Mouse (Mus musculus) lung, embryonic 15.5 days (tissue): ENCODE data around the gene Fnip2. TPM values are rescaled to one million over a fixed set of nuclear protein-coding genes. Genes with fewer than 3 reads are reported as not detected.

ENCODE experiments used
- ATAC-seq: fragments of 200-750 bp; cut with Nextera tagmentation; 2 replicates; pipeline ENCODE4 v1.8.0; 2017; ENCODE audit warnings: moderate number of reproducible peaks, borderline replicate concordance; ENCODE audit not compliant: low FRiP score, low TSS enrichment; ENCODE audit errors: extremely low read depth
- H3K27ac ChIP-seq: fragments of 300-500 bp; sonication (generic); 2 replicates; pipeline ENCODE4 v1.5.1; 2015; ENCODE audit warnings: moderate library complexity, mild to moderate bottlenecking, inconsistent platforms
- H3K27me3 ChIP-seq: fragments of 300-500 bp; sonication (generic); 2 replicates; pipeline ENCODE4 v1.6.1; 2015; ENCODE audit warnings: inconsistent platforms
- H3K36me3 ChIP-seq: fragments of 300-500 bp; sonication (generic); 2 replicates; pipeline ENCODE4 v1.6.1; 2015; ENCODE audit warnings: inconsistent platforms
- H3K4me1 ChIP-seq: fragments of 300-500 bp; sonication (generic); 2 replicates; pipeline ENCODE4 v1.6.1; 2015; ENCODE audit warnings: inconsistent platforms
- H3K4me2 ChIP-seq: fragments of 300-500 bp; sonication (generic); 2 replicates; pipeline ENCODE4 v1.6.1; 2015; ENCODE audit warnings: inconsistent platforms, mild to moderate bottlenecking, moderate library complexity
- H3K4me3 ChIP-seq: fragments of 300-500 bp; sonication (generic); 2 replicates; pipeline ENCODE4 v1.5.1; 2015; ENCODE audit warnings: mild to moderate bottlenecking, inconsistent platforms
- H3K9ac ChIP-seq: fragments of 300-500 bp; sonication (generic); 2 replicates; pipeline ENCODE4 v1.6.1; 2015; ENCODE audit warnings: inconsistent platforms
- H3K9me3 ChIP-seq: fragments of 300-500 bp; sonication (generic); 2 replicates; pipeline ENCODE4 v1.6.1; 2016; ENCODE audit warnings: inconsistent platforms
- WGBS: fragments of 180-500 bp; shearing (Covaris S2); methylation state at CpG from one replicate; pipeline ENCODE4 v1.1.7; 2015; 5-methylcytosine and 5-hydroxymethylcytosine counted together
- polyA plus RNA-seq: library from polyadenylated mRNA; unstranded; fragments of >200 nt; fragmentation: Nextera tagmentation; extraction: Ambion mirVana; gene quantifications from 2 replicates; pipeline ENCODE4 v1.2.1, GENCODE M21; 2015

Fnip2 gene
- polyA plus RNA-seq, 1 experiment from 2014 or later: 4.4 TPM

GRCm38 (mm10) chr3:79518761-79519527 lies 48.7 kb downstream of the Fnip2 start:
- no peaks in the 10 kb centered on the region for H3K36me3 ChIP-seq
- H3K4me1 ChIP-seq: peaks cover 33% of the 10 kb centered on the region; the same call in 1 of the 2 replicates
- H3K9me3 ChIP-seq: no peaks in the 10 kb centered on the region
- no peak overlapping the region for H3K9ac ChIP-seq
- H3K27ac ChIP-seq: peak overlapping the region; percentile 33; the same call in 1 of the 2 replicates
- 24% methylated on average over 13 of the region's 13 CpGs for WGBS
- H3K4me2 ChIP-seq: peak overlapping the region; percentile 33; the same call in 1 of the 2 replicates
- H3K27me3 ChIP-seq: no peaks in the 10 kb centered on the region
- H3K4me3 ChIP-seq: no peak overlapping the region
- peak; percentile 72; the same call in 1 of the 2 replicates for ATAC-seq

- no peaks in the 10 kb centered on the region for H3K9me3 ChIP-seq
- H3K36me3 ChIP-seq: no peaks in the 10 kb centered on the region
- no peak overlapping the region for H3K4me2 ChIP-seq
- 67% methylated on average over 17 of the region's 17 CpGs for WGBS
- H3K4me1 ChIP-seq: peaks cover 24% of the 10 kb centered on the region; the same call in 1 of the 2 replicates
- no peaks in the 10 kb centered on the region for H3K27me3 ChIP-seq
- H3K4me3 ChIP-seq: no peak overlapping the region
- no peak for ATAC-seq
- H3K27ac ChIP-seq: no peak overlapping the region
- no peak overlapping the region for H3K9ac ChIP-seq
Measured at GRCm38 (mm10) chr3:79517884-79518591, 49.6 kb downstream of the Fnip2 start.

GRCm38 (mm10) chr3:79516958-79517357 lies 50.6 kb downstream of the Fnip2 start:
- no peak overlapping the region for H3K4me3 ChIP-seq
- no peak for ATAC-seq
- H3K36me3 ChIP-seq: no peaks in the 10 kb centered on the region
- H3K27me3 ChIP-seq: no peaks in the 10 kb centered on the region
- peaks cover 23% of the 10 kb centered on the region; the same call in 1 of the 2 replicates for H3K4me1 ChIP-seq
- H3K27ac ChIP-seq: no peak overlapping the region
- no peaks in the 10 kb centered on the region for H3K9me3 ChIP-seq
- WGBS: 86% methylated on average over 4 of the region's 4 CpGs
- no peak overlapping the region for H3K4me2 ChIP-seq
- H3K9ac ChIP-seq: no peak overlapping the region

- Histone ChIP-seq H3K9me3 (no peaks in the 10 kb centered on the region), H3K36me3 (no peaks in the 10 kb centered on the region), H3K9ac (no peak overlapping the region), H3K4me1 (peaks cover 23% of the 10 kb centered on the region; the same call in 1 of the 2 replicates), H3K4me2 (no peak overlapping the region), H3K27me3 (no peaks in the 10 kb centered on the region), H3K27ac (no peak overlapping the region), H3K4me3 (no peak overlapping the region)
- no peak for ATAC-seq
- WGBS: 68% methylated on average over 14 of the region's 14 CpGs
Measured at GRCm38 (mm10) chr3:79516099-79516920, 51.3 kb downstream of the Fnip2 start.

GRCm38 (mm10) chr3:79514304-79514703 lies 53.3 kb downstream of the Fnip2 start:
- Histone ChIP-seq H3K36me3 (no peaks in the 10 kb centered on the region), H3K27ac (no peak overlapping the region), H3K4me2 (no peak overlapping the region), H3K4me3 (no peak overlapping the region), H3K4me1 (peaks cover 13% of the 10 kb centered on the region; the same call in 1 of the 2 replicates), H3K27me3 (no peaks in the 10 kb centered on the region), H3K9ac (no peak overlapping the region), H3K9me3 (no peaks in the 10 kb centered on the region)
- ATAC-seq: no peak
- WGBS: 92% methylated on average over 2 of the region's 2 CpGs

- Histone ChIP-seq H3K9me3 (no peaks in the 10 kb centered on the region), H3K27ac (no peak overlapping the region), H3K4me3 (no peak overlapping the region), H3K4me2 (no peak overlapping the region), H3K4me1 (no peaks in the 10 kb centered on the region), H3K36me3 (peaks cover 9% of the 10 kb centered on the region; the same call in 1 of the 2 replicates), H3K27me3 (no peaks in the 10 kb centered on the region), H3K9ac (no peak overlapping the region)
- WGBS: 77% methylated on average over 2 of the region's 2 CpGs
- 0 out of 2 replicates have a peak, but pooled peaks have one; percentile 11 for ATAC-seq
Measured at GRCm38 (mm10) chr3:79501166-79501728, 66.3 kb downstream of the Fnip2 start.

GRCm38 (mm10) chr3:79500279-79500678 lies 67.3 kb downstream of the Fnip2 start:
- no peak overlapping the region for H3K9ac ChIP-seq
- H3K4me3 ChIP-seq: no peak overlapping the region
- peaks cover 9% of the 10 kb centered on the region; the same call in 1 of the 2 replicates for H3K36me3 ChIP-seq
- no peak for ATAC-seq
- no peaks in the 10 kb centered on the region for H3K9me3 ChIP-seq
- H3K27ac ChIP-seq: no peak overlapping the region
- H3K4me1 ChIP-seq: no peaks in the 10 kb centered on the region
- WGBS: 75% methylated on average over 10 of the region's 10 CpGs
- H3K27me3 ChIP-seq: no peaks in the 10 kb centered on the region
- no peak overlapping the region for H3K4me2 ChIP-seq

GRCm38 (mm10) chr3:79496668-79497067 lies 70.9 kb downstream of the Fnip2 start:
- WGBS: 70% methylated on average over 6 of the region's 6 CpGs
- no peaks in the 10 kb centered on the region for H3K9me3 ChIP-seq
- no peak overlapping the region for H3K27ac ChIP-seq
- no peak overlapping the region for H3K9ac ChIP-seq
- no peaks in the 10 kb centered on the region for H3K4me1 ChIP-seq
- H3K4me2 ChIP-seq: no peak overlapping the region
- H3K27me3 ChIP-seq: no peaks in the 10 kb centered on the region
- no peak overlapping the region for H3K4me3 ChIP-seq
- ATAC-seq: no peak
- peaks cover 19% of the 10 kb centered on the region for H3K36me3 ChIP-seq

GRCm38 (mm10) chr3:79495151-79495550 lies 72.4 kb downstream of the Fnip2 start:
- H3K27me3 ChIP-seq: no peaks in the 10 kb centered on the region
- H3K4me3 ChIP-seq: no peak overlapping the region
- no peaks in the 10 kb centered on the region for H3K4me1 ChIP-seq
- no peak overlapping the region for H3K9ac ChIP-seq
- H3K9me3 ChIP-seq: no peaks in the 10 kb centered on the region
- no peak for ATAC-seq
- no peak overlapping the region for H3K4me2 ChIP-seq
- peaks cover 15% of the 10 kb centered on the region for H3K36me3 ChIP-seq
- 84% methylated on average over 7 of the region's 7 CpGs for whole genome bisulfite sequencing
- H3K27ac ChIP-seq: no peak overlapping the region

GRCm38 (mm10) chr3:79494028-79494427 lies 73.6 kb downstream of the Fnip2 start:
- Histone ChIP-seq H3K4me1 (no peaks in the 10 kb centered on the region), H3K9me3 (no peaks in the 10 kb centered on the region), H3K36me3 (peaks cover 11% of the 10 kb centered on the region; the same call in 1 of the 2 replicates), H3K4me3 (no peak overlapping the region), H3K9ac (no peak overlapping the region), H3K27ac (no peak overlapping the region), H3K4me2 (no peak overlapping the region), H3K27me3 (no peaks in the 10 kb centered on the region)
- ATAC-seq: no peak
- WGBS: 83% methylated on average over 8 of the region's 8 CpGs

- no peak overlapping the region for H3K4me2 ChIP-seq
- ATAC-seq: no peak
- H3K9me3 ChIP-seq: no peaks in the 10 kb centered on the region
- no peak overlapping the region for H3K4me3 ChIP-seq
- H3K4me1 ChIP-seq: no peaks in the 10 kb centered on the region
- H3K27ac ChIP-seq: no peak overlapping the region
- no peaks in the 10 kb centered on the region for H3K27me3 ChIP-seq
- 84% methylated on average over 10 of the region's 10 CpGs for WGBS
- peaks cover 19% of the 10 kb centered on the region; the same call in 1 of the 2 replicates for H3K36me3 ChIP-seq
- no peak overlapping the region for H3K9ac ChIP-seq
Measured at GRCm38 (mm10) chr3:79493064-79493463, 74.5 kb downstream of the Fnip2 start.
